13 mouse cellular contexts compared by ENCODE assay signal in genomic region chr9:103558741-103559140, GRCm38 (mm10).
DNase-seq lines count a peak whose midpoint lies in the region; ATAC-seq lines count a peak whose summit lies in the region.
"Had no signal": no experiment of that assay in that cellular context is flagged by ENCODE, and none has a peak within 500 bp of the region (broad histone marks: within the 10 kb centered on the region; RNA-seq: fewer than 3 reads in every experiment).

No protein-coding gene starts in this region.

- no peak overlapping the region for H3K9ac ChIP-seq in embryonic facial prominence, embryonic 13.5 days
- H3K9ac ChIP-seq in embryonic facial prominence, embryonic 14.5 days (ENCODE audit: low read depth, low read length): no peak overlapping the region
- H3K9ac ChIP-seq: embryonic facial prominence, embryonic 12.5 days had no signal

- intact Hi-C loops in left cerebral cortex, postnatal 25 days (cut with DNase I): loop anchor here (1.0 kb wide), 1 partner anchor 9 kb away; no protein-coding TSS in a partner anchor

- 38% methylated on average over 6 of the region's 6 CpGs for WGBS in embryonic facial prominence, embryonic 13.5 days
- 81% methylated on average over 6 of the region's 6 CpGs for WGBS in embryonic facial prominence, embryonic 10.5 days
- WGBS in embryonic facial prominence, embryonic 14.5 days: 41% methylated on average over 6 of the region's 6 CpGs

- H3K27me3 ChIP-seq in embryonic facial prominence, embryonic 13.5 days: no peaks in the 10 kb centered on the region
- H3K27me3 ChIP-seq in embryonic facial prominence, embryonic 10.5 days (replicated peaks; ENCODE audit: low read depth, poor library complexity, severe bottlenecking): peaks cover 16% of the 10 kb centered on the region; the same call in 1 of the 2 replicates
- no peaks in the 10 kb centered on the region for H3K27me3 ChIP-seq in embryonic facial prominence, embryonic 14.5 days (replicated peaks; ENCODE audit: control insufficient read depth, insufficient read depth, low read length)
- H3K27me3 ChIP-seq: embryonic facial prominence, embryonic 12.5 days had no signal

- H3K36me3 ChIP-seq in embryonic facial prominence, embryonic 13.5 days: no peaks in the 10 kb centered on the region
- H3K36me3 ChIP-seq in embryonic facial prominence, embryonic 10.5 days (replicated peaks): no peaks in the 10 kb centered on the region
- no peaks in the 10 kb centered on the region for H3K36me3 ChIP-seq in embryonic facial prominence, embryonic 14.5 days (ENCODE audit: control insufficient read depth, insufficient read depth, low read length)
- H3K36me3 ChIP-seq: embryonic facial prominence, embryonic 12.5 days had no signal

- H3K4me2 ChIP-seq in embryonic facial prominence, embryonic 13.5 days: no peak overlapping the region
- H3K4me2 ChIP-seq in embryonic facial prominence, embryonic 14.5 days (ENCODE audit: low read depth, low read length): no peak overlapping the region
- H3K4me2 ChIP-seq: embryonic facial prominence, embryonic 12.5 days had no signal

- peaks cover 29% of the 10 kb centered on the region for H3K4me1 ChIP-seq in embryonic facial prominence, embryonic 13.5 days
- peaks cover 10% of the 10 kb centered on the region for H3K4me1 ChIP-seq in embryonic facial prominence, embryonic 10.5 days
- peaks cover 22% of the 10 kb centered on the region for H3K4me1 ChIP-seq in embryonic facial prominence, embryonic 14.5 days (ENCODE audit: control insufficient read depth, insufficient read depth, low read length)

- 0 out of 2 replicates have a peak, but pooled peaks have one; percentile 48 for ATAC-seq in embryonic facial prominence, embryonic 13.5 days (ENCODE audit: insufficient number of reproducible peaks, insufficient read depth, low FRiP score, low TSS enrichment, low read depth)
- peak; percentile 75; the same call in 1 of the 2 replicates for ATAC-seq in embryonic facial prominence, embryonic 14.5 days (ENCODE audit: low read depth)

- no peak for DNase-seq in embryonic facial prominence, embryonic 10.5 days (ENCODE audit: low spot score)
- peak; percentile 42 to 55 for DNase-seq in left cerebral cortex, postnatal 25 days (ENCODE audit: low spot score in 2 of 2)
- DNase-seq in left cerebral cortex, adult 11 months (ENCODE audit: low spot score): no peak
- DNase-seq in embryonic facial prominence, embryonic 14.5 days (ENCODE audit: low spot score): peak; percentile 81
- peak; percentile 40 for DNase-seq in layer of hippocampus, adult 9-11 months
- DNase-seq in adrenal gland, adult 18-20 months (ENCODE audit: low spot score in 2 of 2): no peak
- no peak for DNase-seq in thymus, postnatal 4 days
- DNase-seq: adrenal gland, postnatal 25 days; gastrocnemius, postnatal 10 days; lung, adult 2 months; spleen, adult 18-20 months had no signal

- H3K27ac ChIP-seq in embryonic facial prominence, embryonic 13.5 days: peak overlapping the region; percentile 17; the same call in 1 of the 2 replicates
- H3K27ac ChIP-seq in embryonic facial prominence, embryonic 10.5 days (replicated peaks): no peak overlapping the region
- H3K27ac ChIP-seq in embryonic facial prominence, embryonic 14.5 days (replicated peaks; ENCODE audit: low read depth, low read length): peak overlapping the region; percentile 52; the same call in 1 of the 2 replicates
- H3K27ac ChIP-seq: embryonic facial prominence, embryonic 12.5 days had no signal

- no peaks in the 10 kb centered on the region for H3K9me3 ChIP-seq in embryonic facial prominence, embryonic 13.5 days
- 0 out of 2 replicates have a peak, but pooled peaks cover 2% of the 10 kb centered on the region for H3K9me3 ChIP-seq in embryonic facial prominence, embryonic 10.5 days
- 0 out of 2 replicates have a peak, but pooled peaks cover 6% of the 10 kb centered on the region for H3K9me3 ChIP-seq in embryonic facial prominence, embryonic 14.5 days (ENCODE audit: control insufficient read depth, low read length)

- no peak overlapping the region for H3K4me3 ChIP-seq in embryonic facial prominence, embryonic 13.5 days
- H3K4me3 ChIP-seq in embryonic facial prominence, embryonic 10.5 days: no peak overlapping the region
- no peak overlapping the region for H3K4me3 ChIP-seq in embryonic facial prominence, embryonic 14.5 days (ENCODE audit: low read depth, low read length)
- H3K4me3 ChIP-seq: embryonic facial prominence, embryonic 12.5 days had no signal

Comparison
In these comparisons a context has a peak if more than half of its experiments do, and no peak if none do; other contexts are left out.
1. DNase-seq: peak in left cerebral cortex, postnatal 25 days (2 of 2), embryonic facial prominence, embryonic 14.5 days (single experiment) and layer of hippocampus, adult 9-11 months (single experiment); none in embryonic facial prominence, embryonic 10.5 days (single experiment), left cerebral cortex, adult 11 months (single experiment), adrenal gland, adult 18-20 months (0 of 2) and thymus, postnatal 4 days (single experiment).